Mouse (Mus musculus) midbrain, embryonic 16.5 days (tissue): Measurements from ENCODE around the gene Arhgap23. TPM values are rescaled to one million over a fixed set of nuclear protein-coding genes. Genes with fewer than 3 reads are reported as not detected.

Experiments
- ATAC-seq: fragments of 200-750 bp; cut with Nextera tagmentation; 2 replicates; pipeline ENCODE4 v1.8.0; 2017; ENCODE audit warnings: moderate TSS enrichment
- H3K27ac ChIP-seq: fragments of 300-500 bp; sonication (generic); 2 replicates; pipeline ENCODE4 v1.5.1; 2014; ENCODE audit warnings: mild to moderate bottlenecking, low read length, mixed read lengths
- H3K27me3 ChIP-seq: fragments of 300-500 bp; sonication (generic); 2 replicates; pipeline ENCODE4 v1.6.1; 2014; ENCODE audit warnings: low read depth, low read length, mixed read lengths; ENCODE audit not compliant: control insufficient read depth, insufficient read depth
- H3K36me3 ChIP-seq: fragments of 300-500 bp; sonication (generic); 2 replicates; pipeline ENCODE4 v1.6.1; 2014; ENCODE audit warnings: mild to moderate bottlenecking, low read length, moderate library complexity, mixed read lengths; ENCODE audit not compliant: control insufficient read depth, insufficient read depth
- H3K4me1 ChIP-seq: fragments of 300-500 bp; sonication (generic); 2 replicates; pipeline ENCODE4 v1.6.1; 2014; ENCODE audit warnings: mild to moderate bottlenecking, low read length, mixed read lengths; ENCODE audit not compliant: control insufficient read depth, insufficient read depth
- H3K4me2 ChIP-seq: fragments of 300-500 bp; sonication (generic); 2 replicates; pipeline ENCODE4 v1.6.1; 2014; ENCODE audit warnings: mild to moderate bottlenecking, low read length, mixed read lengths
- H3K4me3 ChIP-seq: fragments of 300-500 bp; sonication (generic); 2 replicates; pipeline ENCODE4 v1.5.1; 2014; ENCODE audit warnings: low read depth, mild to moderate bottlenecking, low read length, moderate library complexity, mixed read lengths
- H3K9ac ChIP-seq: fragments of 300-500 bp; sonication (generic); 2 replicates; pipeline ENCODE4 v1.6.1; 2014; ENCODE audit warnings: low read depth, low read length, mixed read lengths
- H3K9me3 ChIP-seq: fragments of 300-500 bp; sonication (generic); replicated peaks from 2 replicates; pipeline ENCODE4 v1.6.1; 2014; ENCODE audit warnings: mild to moderate bottlenecking, low read length, mixed read lengths; ENCODE audit not compliant: control insufficient read depth, poor library complexity, severe bottlenecking
- WGBS: fragments of 180-500 bp; shearing (Covaris S2); extraction: QIAGEN DNeasy Blood & Tissue Kit; methylation state at CpG from one replicate; pipeline ENCODE4 v1.1.7; 2014; 5-methylcytosine and 5-hydroxymethylcytosine counted together
- polyA plus RNA-seq: library from polyadenylated mRNA; unstranded; fragments of >200 nt; fragmentation: Nextera tagmentation; extraction: Ambion mirVana; gene quantifications from 2 replicates; pipeline ENCODE4 v1.2.1, GENCODE M21; 2015

The Arhgap23 gene
- polyA plus RNA-seq, 1 experiment from 2014 or later: 8.6 TPM

- H3K4me3 ChIP-seq: no peak overlapping the region
- H3K4me1 ChIP-seq: no peaks in the 10 kb centered on the region
- H3K27ac ChIP-seq: no peak overlapping the region
- H3K36me3 ChIP-seq: peaks cover 15% of the 10 kb centered on the region; the same call in 1 of the 2 replicates
- no peaks in the 10 kb centered on the region for H3K9me3 ChIP-seq
- H3K4me2 ChIP-seq: no peak overlapping the region
- no peak for ATAC-seq
- no peaks in the 10 kb centered on the region for H3K27me3 ChIP-seq
- no peak overlapping the region for H3K9ac ChIP-seq
- 87% methylated on average over 6 of the region's 6 CpGs for WGBS
Measured at GRCm38 (mm10) chr11:97478345-97478744, 63.0 kb downstream of the Arhgap23 start.

GRCm38 (mm10) chr11:97479085-97479484 lies 63.8 kb downstream of the Arhgap23 start:
- no peak overlapping the region for H3K9ac ChIP-seq
- no peak overlapping the region for H3K4me2 ChIP-seq
- H3K27me3 ChIP-seq: no peaks in the 10 kb centered on the region
- peaks cover 12% of the 10 kb centered on the region; the same call in 1 of the 2 replicates for H3K36me3 ChIP-seq
- ATAC-seq: no peak
- H3K4me3 ChIP-seq: no peak overlapping the region
- no peak overlapping the region for H3K27ac ChIP-seq
- H3K4me1 ChIP-seq: no peaks in the 10 kb centered on the region
- no peaks in the 10 kb centered on the region for H3K9me3 ChIP-seq
- WGBS: 93% methylated on average over 10 of the region's 10 CpGs

DNA sequence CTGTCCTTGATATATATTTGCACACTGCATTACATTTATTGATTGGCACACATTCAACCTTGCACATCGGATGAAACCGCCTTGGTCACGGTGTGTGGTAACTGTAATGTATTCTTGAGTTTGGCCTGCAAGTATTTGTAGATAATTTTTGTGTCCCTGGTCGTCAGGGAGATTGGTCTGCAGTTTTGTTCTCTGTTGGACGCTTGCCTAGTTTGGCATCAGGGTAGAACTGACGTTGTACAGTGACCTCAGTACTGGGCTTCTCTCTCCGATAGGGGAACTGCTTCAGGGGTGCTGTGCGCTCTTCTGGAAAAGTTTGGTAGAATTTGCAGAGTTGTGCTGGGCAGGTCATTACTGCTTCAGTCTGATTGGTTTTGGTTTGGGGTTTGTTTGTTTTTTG lies 64.5 kb downstream of the Arhgap23 start:
- H3K36me3 ChIP-seq: peaks cover 11% of the 10 kb centered on the region; the same call in 1 of the 2 replicates

GRCm38 (mm10) chr11:97485661-97486060 lies 70.3 kb downstream of the Arhgap23 start:
- Histone ChIP-seq H3K9me3 (no peaks in the 10 kb centered on the region), H3K9ac (no peak overlapping the region), H3K4me3 (no peak overlapping the region), H3K36me3 (no peaks in the 10 kb centered on the region; the same call in none of the 2 replicates), H3K4me1 (no peaks in the 10 kb centered on the region), H3K4me2 (no peak overlapping the region), H3K27ac (no peak overlapping the region), H3K27me3 (no peaks in the 10 kb centered on the region)
- no peak for ATAC-seq
- WGBS: 78% methylated on average over 8 of the region's 8 CpGs

More for the DNA sequence above, 64.5 kb downstream of the Arhgap23 start:
- no peaks in the 10 kb centered on the region for H3K4me1 ChIP-seq
- 74% methylated on average over 8 of the region's 8 CpGs for WGBS
- H3K9me3 ChIP-seq: no peaks in the 10 kb centered on the region
- no peak overlapping the region for H3K4me3 ChIP-seq
- H3K4me2 ChIP-seq: no peak overlapping the region
- H3K9ac ChIP-seq: no peak overlapping the region
- ATAC-seq: no peak
- no peaks in the 10 kb centered on the region for H3K27me3 ChIP-seq
- no peak overlapping the region for H3K27ac ChIP-seq

DNA sequence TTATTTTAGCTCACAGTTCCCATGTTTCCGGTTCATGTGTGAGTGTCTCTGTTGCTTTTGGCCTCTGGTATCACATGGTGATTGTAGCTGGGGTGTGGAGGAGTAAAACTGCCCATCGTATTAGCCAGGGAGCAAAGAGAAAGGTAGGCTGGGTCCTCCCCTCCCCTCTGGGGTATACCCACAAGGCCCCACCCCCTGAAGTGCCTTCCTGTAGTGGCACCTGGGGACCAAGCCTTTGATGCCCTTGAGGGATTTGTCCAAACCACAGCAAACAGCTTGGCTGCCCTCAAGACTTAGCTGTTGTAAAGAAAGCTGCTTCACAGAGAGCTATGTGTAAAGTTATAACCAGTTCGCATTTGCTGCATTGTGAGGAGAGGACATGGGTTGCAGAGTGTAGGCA lies 72.3 kb downstream of the Arhgap23 start:
- no peak overlapping the region for H3K4me3 ChIP-seq
- H3K4me1 ChIP-seq: no peaks in the 10 kb centered on the region
- WGBS: 84% methylated on average over 3 of the region's 3 CpGs
- no peak for ATAC-seq
- H3K36me3 ChIP-seq: peaks cover 13% of the 10 kb centered on the region
- no peak overlapping the region for H3K4me2 ChIP-seq
- H3K9me3 ChIP-seq: no peaks in the 10 kb centered on the region
- no peaks in the 10 kb centered on the region for H3K27me3 ChIP-seq
- no peak overlapping the region for H3K27ac ChIP-seq
- no peak overlapping the region for H3K9ac ChIP-seq

- Histone ChIP-seq H3K27ac (no peak overlapping the region), H3K4me3 (no peak overlapping the region), H3K9me3 (no peaks in the 10 kb centered on the region), H3K27me3 (no peaks in the 10 kb centered on the region), H3K4me1 (no peaks in the 10 kb centered on the region), H3K4me2 (no peak overlapping the region), H3K36me3 (peaks cover 22% of the 10 kb centered on the region), H3K9ac (no peak overlapping the region)
- ATAC-seq: peak; percentile 60; the same call in 1 of the 2 replicates
- WGBS: 16% methylated on average over 16 of the region's 16 CpGs
Measured at GRCm38 (mm10) chr11:97489589-97490324, 74.4 kb downstream of the Arhgap23 start.

DNA sequence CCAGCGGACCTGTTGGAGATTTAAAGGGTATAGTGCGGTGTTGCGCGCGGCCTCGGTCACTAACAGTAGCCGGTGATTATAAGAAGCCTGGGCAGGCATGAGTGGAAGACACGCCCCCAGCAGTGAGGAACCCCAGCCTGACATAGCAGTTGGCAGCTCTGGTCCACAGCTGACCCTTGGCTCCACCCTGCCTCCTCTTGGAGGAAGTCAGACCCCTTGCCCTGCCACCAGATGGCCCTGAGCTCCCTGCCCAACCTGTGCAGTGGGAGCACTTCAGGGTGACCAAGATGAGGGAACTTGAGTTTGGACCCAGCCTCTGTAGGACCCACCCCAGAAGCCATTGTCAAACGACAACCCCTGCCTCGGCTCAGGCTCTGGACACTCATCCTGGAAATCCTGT lies 76.3 kb downstream of the Arhgap23 start:
- Histone ChIP-seq H3K4me3 (no peak overlapping the region), H3K9me3 (no peaks in the 10 kb centered on the region), H3K4me2 (no peak overlapping the region), H3K36me3 (peaks cover 22% of the 10 kb centered on the region), H3K4me1 (no peaks in the 10 kb centered on the region), H3K27me3 (no peaks in the 10 kb centered on the region), H3K27ac (no peak overlapping the region), H3K9ac (no peak overlapping the region)
- WGBS: 70% methylated on average over 10 of the region's 10 CpGs
- no peak for ATAC-seq

GRCm38 (mm10) chr11:97492836-97493235 lies 77.5 kb downstream of the Arhgap23 start:
- Histone ChIP-seq H3K9ac (no peak overlapping the region), H3K27ac (no peak overlapping the region), H3K36me3 (peaks cover 22% of the 10 kb centered on the region), H3K4me3 (no peak overlapping the region), H3K9me3 (no peaks in the 10 kb centered on the region), H3K4me2 (no peak overlapping the region), H3K4me1 (no peaks in the 10 kb centered on the region), H3K27me3 (no peaks in the 10 kb centered on the region; the same call in 1 of the 2 replicates)
- WGBS: 81% methylated on average over 3 of the region's 3 CpGs
- no peak for ATAC-seq

GRCm38 (mm10) chr11:97497543-97497942 lies 82.2 kb downstream of the Arhgap23 start:
- H3K27ac ChIP-seq: no peak overlapping the region
- no peak for ATAC-seq
- H3K4me1 ChIP-seq: peaks cover 12% of the 10 kb centered on the region; the same call in 1 of the 2 replicates
- peaks cover 16% of the 10 kb centered on the region for H3K27me3 ChIP-seq
- 87% methylated on average over 4 of the region's 4 CpGs for WGBS
- H3K9me3 ChIP-seq: no peaks in the 10 kb centered on the region
- no peak overlapping the region for H3K4me2 ChIP-seq
- H3K4me3 ChIP-seq: no peak overlapping the region
- peaks cover 16% of the 10 kb centered on the region for H3K36me3 ChIP-seq
- no peak overlapping the region for H3K9ac ChIP-seq
